Mouse (Mus musculus) heart, adult 2 months (tissue): ENCODE data around the gene Daxx.

Experiments
- CTCF ChIP-seq: fragments of 200-600 bp; IDR thresholded peaks from 2 replicates; pipeline ENCODE4 v1.8.1; 2022; ENCODE audit warnings: antibody characterized with exemption, mild to moderate bottlenecking, moderate library complexity
- POLR2A ChIP-seq: fragments of 200-500 bp; IDR thresholded peaks from 2 replicates; pipeline ENCODE4 v1.6.1; 2011; ENCODE audit warnings: mild to moderate bottlenecking, low read depth, low read length, control low read depth; ENCODE audit not compliant: insufficient read depth

GRCm38 (mm10) chr17:33915671-33916250 is 6.5 kb downstream of the Daxx start, which contains the start of the genes Tapbp and Zbtb22:
- TF ChIP-seq CTCF = no peak
- TF ChIP-seq POLR2A = peak; percentile 50; the same call in 1 of the 2 replicates
